Mouse (Mus musculus) MN1 (cell line): ENCODE results near the gene Brpf1.
"Not testable (repeated sequence)": the region's sequence is repeated elsewhere in the genome, so short reads cannot be mapped to it uniquely, and the experiment has no call there.

ENCODE experiments used
- DNase-seq: peaks from one replicate; pipeline ENCODE4 v3.0.0-alpha.2; 2016; ENCODE audit warnings: low spot score

Brpf1 gene

GRCm38 (mm10) chr6:113307481-113308121 is 664 bp downstream of the Brpf1 start:
- peak; percentile 58 for DNase-seq

DNA sequence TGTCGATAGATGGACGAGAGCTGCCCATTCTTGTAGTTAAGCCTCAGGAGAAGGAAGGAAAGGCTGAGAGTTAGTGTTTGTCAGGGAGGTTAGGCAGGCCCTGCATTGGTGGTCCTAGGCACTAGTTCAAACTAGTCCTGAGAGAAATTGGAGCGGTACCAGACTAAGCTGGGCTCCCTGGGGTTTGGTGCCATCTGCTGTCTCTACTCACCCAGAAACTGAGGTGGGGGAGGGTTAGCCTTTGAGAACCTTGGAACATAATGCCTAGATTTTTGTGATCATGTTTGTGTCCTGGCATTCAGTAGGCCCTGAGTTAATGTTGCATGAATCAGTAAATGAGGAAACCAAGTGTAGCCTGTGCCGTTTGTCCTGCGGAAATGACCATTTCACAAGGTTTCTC is 1.2 kb downstream of the Brpf1 start:
- DNase-seq = peak; percentile 67

DNA sequence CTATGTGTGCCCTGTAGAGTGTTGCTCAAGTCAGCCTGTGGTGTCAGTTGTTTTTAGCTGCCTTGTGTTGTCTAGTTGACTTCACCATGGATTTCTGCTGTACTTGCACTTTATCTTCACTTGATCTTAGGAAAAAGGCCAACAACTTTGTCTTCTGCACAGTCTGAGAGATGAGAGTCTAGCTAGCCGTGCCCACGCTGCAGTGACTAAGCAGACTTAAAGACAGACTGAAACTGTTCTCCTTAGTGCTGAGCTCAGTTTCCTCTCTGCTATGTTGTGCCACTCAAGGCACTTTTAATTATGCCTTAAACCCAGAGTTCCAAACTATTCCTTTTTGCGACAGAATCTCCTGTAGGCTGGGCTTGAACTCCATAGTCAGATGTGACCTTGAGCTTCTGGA is 9.0 kb downstream of the Brpf1 start:
- no peak for DNase-seq

GRCm38 (mm10) chr6:113326533-113327315 is 19.8 kb downstream of the Brpf1 start, which contains the start of gene Ogg1:
TSS of gene Ogg1 (plus strand) at chr6:113326972.
- DNase-seq = peak; percentile 98

- no peak for DNase-seq
These were observed 22.5 kb downstream of the Brpf1 start for GRCm38 (mm10) chr6:113329396-113329795.

GRCm38 (mm10) chr6:113330547-113330946 is 23.6 kb downstream of the Brpf1 start:
- DNase-seq = no peak

GRCm38 (mm10) chr6:113331721-113332120 is 24.8 kb downstream of the Brpf1 start:
- DNase-seq = no peak

GRCm38 (mm10) chr6:113332734-113333133 is 25.8 kb downstream of the Brpf1 start:
- DNase-seq = not testable (repeated sequence)

DNA sequence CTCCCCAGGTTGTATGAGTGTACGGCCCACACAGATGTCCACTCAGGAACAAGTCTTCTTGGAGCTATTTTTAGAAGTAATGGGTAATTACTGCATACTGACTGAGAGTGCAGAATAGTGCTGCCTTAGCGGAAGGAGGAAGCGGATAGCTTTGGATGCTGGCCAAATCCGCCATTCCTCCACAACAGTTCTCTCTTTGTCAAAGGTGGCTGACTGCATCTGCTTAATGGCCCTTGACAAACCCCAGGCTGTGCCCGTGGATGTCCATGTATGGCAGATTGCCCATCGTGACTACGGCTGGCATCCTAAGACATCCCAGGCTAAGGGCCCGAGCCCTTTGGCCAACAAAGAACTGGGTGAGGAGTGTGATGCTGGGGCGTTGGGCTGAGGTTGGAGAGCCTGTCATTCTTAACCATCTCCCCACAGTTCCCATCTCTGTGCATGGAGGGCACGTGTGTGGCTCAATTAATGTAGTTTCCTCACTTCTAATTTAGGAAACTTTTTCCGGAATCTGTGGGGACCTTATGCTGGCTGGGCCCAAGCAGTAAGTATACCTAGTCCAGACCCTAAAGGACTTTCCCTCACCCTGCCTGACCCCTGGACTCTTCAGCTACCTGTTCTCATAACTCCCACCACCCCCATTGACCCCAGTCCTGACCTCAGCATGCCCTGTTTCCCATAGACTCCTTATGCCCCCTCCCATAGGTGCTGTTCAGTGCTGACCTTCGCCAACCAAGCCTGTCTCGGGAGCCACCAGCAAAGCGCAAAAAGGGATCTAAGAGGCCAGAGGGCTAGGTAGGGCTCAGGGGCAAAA is 26.4 kb downstream of the Brpf1 start:
- peak; percentile 96 for DNase-seq

GRCm38 (mm10) chr6:113334216-113334615 is 27.3 kb downstream of the Brpf1 start:
- no peak for DNase-seq

GRCm38 (mm10) chr6:113336852-113337620 is 30.1 kb downstream of the Brpf1 start:
- DNase-seq = peak; percentile 34

DNA sequence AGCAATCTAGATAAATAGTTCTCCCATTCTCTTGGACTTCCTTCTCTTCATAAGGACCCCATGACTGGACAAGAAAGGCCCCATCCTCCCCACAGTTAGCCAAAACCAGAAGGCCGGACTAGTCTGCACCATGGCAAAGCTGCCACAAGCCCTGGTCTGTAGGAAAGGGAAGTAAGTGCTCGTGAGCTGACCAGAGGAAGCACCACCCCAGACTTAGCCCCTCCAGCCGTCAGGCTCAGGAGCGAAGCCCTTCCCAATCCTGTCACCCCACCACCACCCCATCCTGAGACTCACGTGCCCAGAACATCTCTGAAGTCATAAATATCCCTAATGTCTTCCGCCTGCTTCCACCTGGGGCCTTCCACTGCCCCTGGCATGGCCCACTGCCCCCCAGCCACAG is 34.6 kb downstream of the Brpf1 start:
- DNase-seq = no peak

DNA sequence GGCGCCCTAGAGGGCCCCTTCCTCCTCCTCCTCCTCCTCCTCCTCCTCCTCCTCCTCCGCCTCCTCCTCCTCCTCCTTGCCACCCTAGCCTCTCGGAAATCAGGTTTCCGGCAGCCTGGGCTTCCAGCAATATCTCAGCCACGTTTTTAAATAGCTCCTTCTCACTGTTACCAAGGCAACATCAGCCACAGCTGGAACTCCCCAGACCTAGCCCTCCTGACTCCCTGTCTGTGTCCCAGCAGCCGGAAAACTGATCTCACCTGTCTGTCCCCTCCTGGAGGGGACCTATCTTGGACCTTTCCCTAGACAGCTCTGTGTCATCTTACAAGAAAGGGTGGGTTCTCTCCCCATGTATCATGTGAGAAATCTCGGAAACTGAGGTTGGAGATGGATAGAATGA is 35.4 kb downstream of the Brpf1 start:
- no peak for DNase-seq

DNA sequence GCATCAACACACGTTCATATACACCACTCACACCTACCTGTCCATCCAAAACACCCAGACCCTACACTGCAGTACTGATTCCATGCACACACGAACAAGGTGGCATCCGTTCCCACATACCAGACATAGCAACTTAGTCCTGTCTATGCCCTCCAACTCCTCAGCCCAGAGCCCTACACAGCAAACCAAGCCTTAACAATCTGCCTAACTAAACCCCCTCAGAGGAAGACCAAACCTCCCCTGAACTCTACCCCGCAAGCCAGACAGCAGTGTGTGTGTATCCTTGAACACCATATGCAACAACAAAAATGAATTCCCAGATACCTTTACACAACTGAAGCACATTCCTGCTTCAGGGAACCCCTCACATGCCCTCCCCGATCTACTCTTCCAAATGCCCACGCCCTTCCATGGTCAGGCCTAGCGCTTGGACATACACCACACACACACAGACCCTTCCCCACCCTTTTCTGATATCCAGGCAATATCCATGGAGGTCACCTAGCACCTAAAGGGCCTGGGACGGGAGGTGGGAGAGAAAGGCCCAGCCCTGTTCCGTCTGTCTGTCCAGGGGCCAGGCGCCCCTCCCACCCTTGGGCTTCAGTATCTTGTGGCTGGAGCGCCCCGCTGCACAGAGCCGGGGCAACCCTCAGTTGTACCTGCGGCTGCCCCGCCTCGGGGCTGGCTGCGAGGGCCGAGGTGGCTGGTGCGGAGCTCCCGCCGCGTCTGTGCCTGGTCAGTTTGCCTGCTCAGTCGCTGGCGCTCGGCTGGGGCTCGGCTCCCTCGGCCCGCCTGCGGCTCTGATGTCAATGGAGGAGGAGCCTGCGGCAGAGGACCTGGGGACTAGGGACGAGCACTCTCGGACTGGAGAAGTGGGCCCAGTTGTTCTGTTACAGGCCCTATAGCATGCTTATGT is 36.5 kb downstream of the Brpf1 start, which contains the start of gene Camk1:
Gene Camk1 (minus strand): TSS at position 808 of the 916 bp plus-strand sequence.
- peak; percentile 78 for DNase-seq

DNA sequence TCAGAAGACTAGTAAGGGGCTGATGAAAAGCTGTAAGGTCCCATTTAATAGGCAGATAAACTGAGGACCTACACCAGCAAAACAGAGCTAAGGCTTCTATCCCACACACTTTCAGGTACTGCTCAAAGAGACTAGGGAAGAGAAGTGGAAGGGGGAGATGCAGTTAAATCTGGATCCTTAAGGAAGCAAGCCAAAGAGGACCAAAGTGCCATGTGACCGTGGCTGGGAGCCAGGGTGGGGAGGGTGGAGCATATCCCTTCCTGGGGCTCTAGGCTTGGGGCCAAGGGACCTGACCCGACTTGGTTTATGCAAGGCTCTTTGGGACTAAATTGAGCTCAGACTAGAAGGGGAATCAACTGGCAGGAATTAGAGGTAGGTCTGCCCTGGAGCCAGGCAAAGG is 37.4 kb downstream of the Brpf1 start:
- DNase-seq = peak; percentile 49

DNA sequence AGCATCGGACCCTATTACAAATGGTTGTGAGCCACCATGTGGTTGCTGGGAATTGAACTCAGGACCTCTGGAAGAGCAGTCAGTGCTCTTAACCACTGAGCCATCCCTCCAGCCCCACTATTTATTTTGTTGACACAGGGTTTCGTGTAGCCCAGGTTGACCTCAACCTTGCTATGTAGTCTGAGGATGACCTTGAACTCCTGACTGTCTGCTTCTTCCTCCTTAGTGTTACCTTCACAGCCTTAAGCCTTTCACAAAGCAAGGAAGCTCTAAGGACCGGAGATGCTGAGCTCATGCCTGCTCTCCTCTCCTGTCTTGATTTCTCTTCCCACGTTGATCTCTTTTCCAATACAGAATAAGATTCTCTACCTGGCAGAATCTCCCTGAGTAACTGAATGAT is 40.0 kb downstream of the Brpf1 start:
- no peak for DNase-seq

- DNase-seq = no peak
These were observed 43.6 kb downstream of the Brpf1 start for GRCm38 (mm10) chr6:113350538-113350937.

DNA sequence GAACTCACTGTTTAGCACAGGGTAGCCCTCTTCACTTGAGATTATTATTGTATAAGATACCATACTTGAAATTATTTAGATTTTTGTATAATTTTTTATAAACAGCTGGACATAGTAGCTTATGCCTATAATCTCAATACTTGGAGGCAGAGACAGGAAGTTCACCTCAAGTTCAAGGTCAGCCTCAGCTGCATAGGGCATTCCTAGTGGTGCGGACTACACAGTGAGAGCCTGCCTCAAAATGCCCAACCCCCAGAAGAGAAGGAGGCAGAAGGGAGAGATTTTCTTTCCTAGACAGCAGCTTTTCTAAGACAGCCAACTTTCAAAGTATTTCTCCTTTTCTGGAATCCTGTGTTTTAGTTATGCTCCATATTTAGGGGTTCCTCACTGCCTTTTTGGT is 44.2 kb downstream of the Brpf1 start:
- no peak for DNase-seq

GRCm38 (mm10) chr6:113351653-113352052 is 44.7 kb downstream of the Brpf1 start:
- no peak for DNase-seq

DNA sequence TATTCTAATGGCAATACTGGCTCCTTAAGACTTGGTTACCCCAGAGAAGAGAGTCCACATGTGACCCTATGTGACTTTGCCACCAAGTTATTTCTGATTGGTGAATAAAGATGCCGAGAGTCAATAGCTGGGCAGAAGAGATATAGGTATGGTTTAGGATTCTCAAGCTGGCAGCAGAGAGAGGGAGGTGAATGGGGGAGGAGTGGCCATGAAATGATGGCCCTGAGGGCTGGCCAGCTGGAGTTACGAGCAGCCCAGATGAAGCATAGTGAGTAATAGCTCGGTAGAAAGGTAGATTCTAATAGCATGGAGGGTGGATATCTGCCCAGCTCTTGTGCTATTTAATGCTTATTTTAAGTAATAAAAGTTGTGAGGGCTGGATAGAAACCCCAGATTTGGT is 45.9 kb downstream of the Brpf1 start:
- no peak for DNase-seq

GRCm38 (mm10) chr6:113353696-113354095 is 46.8 kb downstream of the Brpf1 start:
- no peak for DNase-seq
